Mouse (Mus musculus) cerebellum, adult 2 months (tissue): ENCODE measurements around the gene Hsdl1.

Experiments
- CTCF ChIP-seq: fragments of 200-500 bp; IDR thresholded peaks from 2 replicates; pipeline ENCODE4 v1.5.1; 2011; ENCODE audit warnings: low read depth, mild to moderate bottlenecking, control low read depth, low read length, moderate library complexity, borderline replicate concordance; ENCODE audit not compliant: insufficient read depth
- POLR2A ChIP-seq: fragments of 200-500 bp; IDR thresholded peaks from 2 replicates; pipeline ENCODE4 v1.6.1; 2011; ENCODE audit warnings: low read length, control low read depth, borderline replicate concordance; ENCODE audit not compliant: insufficient read depth

GRCm38 (mm10) chr8:119531397-119531796 is 43.6 kb downstream of the Hsdl1 start:
- TF ChIP-seq CTCF (no peak), POLR2A (no peak)
